Mouse (Mus musculus): ENCODE results near the gene Chpf2. TPM values are rescaled to one million over a fixed set of nuclear protein-coding genes. Genes with fewer than 3 reads are reported as not detected.

Gene Chpf2
- polyA plus RNA-seq, 1 experiment from 2014 or later = 10.5 TPM

DNA sequence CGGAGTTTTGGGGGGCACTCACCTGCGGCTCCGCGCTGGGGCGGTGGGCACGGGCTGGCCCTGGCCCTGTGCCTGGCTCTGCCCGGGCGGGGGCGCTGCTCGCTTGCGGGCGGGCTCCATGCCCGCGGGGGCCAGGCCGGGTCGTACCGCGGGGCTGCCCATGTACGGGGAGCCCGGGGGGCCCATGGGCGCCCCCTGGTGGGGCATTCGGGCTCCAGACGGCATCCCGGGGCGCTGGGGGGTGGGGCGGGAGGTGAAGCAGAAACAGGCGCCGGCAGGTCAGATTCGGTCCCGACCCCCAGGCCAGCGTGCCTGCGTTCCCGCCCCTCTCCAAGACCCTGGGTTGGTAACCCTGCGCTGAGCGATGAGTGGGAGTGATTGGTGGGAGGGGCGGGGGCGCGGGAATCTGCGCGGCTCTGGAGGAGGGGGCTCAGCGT lies 12.0 kb downstream of the Chpf2 start:
- WGBS (ENCODE audit: insufficient replicate concordance) = under 1% methylated on average over 41 of the region's 41 CpGs
- Histone ChIP-seq H3K27me3 (peaks cover 80% of the 10 kb centered on the region), H3K9ac (no peak overlapping the region)

GRCm38 (mm10) chr5:24599137-24599536 lies 12.6 kb downstream of the Chpf2 start:
- Histone ChIP-seq H3K9ac (no peak overlapping the region), H3K27me3 (peaks cover 82% of the 10 kb centered on the region), H3K27ac (replicated peaks) (no peak overlapping the region), H3K9me3 (replicated peaks) (no peaks in the 10 kb centered on the region), H3K4me1 (replicated peaks) (peaks cover 35% of the 10 kb centered on the region), H3K4me2 (peak overlapping the region; percentile 66; the same call in 1 of the 2 replicates), H3K4me3 (replicated peaks) (no peak overlapping the region), H3K36me3 (replicated peaks) (no peaks in the 10 kb centered on the region)
- WGBS (ENCODE audit: insufficient replicate concordance) = 11% methylated on average over 8 of the region's 8 CpGs
- ATAC-seq (ENCODE audit: insufficient read depth) = no peak

More for the DNA sequence above, 12.0 kb downstream of the Chpf2 start:
- Histone ChIP-seq H3K4me3 (replicated peaks) (peak overlapping the region; percentile 41), H3K9me3 (replicated peaks) (no peaks in the 10 kb centered on the region), H3K27ac (replicated peaks) (no peak overlapping the region), H3K4me1 (replicated peaks) (peaks cover 35% of the 10 kb centered on the region), H3K4me2 (peak overlapping the region; percentile 66), H3K36me3 (replicated peaks) (no peaks in the 10 kb centered on the region)
- ATAC-seq (ENCODE audit: insufficient read depth) = no peak

DNA sequence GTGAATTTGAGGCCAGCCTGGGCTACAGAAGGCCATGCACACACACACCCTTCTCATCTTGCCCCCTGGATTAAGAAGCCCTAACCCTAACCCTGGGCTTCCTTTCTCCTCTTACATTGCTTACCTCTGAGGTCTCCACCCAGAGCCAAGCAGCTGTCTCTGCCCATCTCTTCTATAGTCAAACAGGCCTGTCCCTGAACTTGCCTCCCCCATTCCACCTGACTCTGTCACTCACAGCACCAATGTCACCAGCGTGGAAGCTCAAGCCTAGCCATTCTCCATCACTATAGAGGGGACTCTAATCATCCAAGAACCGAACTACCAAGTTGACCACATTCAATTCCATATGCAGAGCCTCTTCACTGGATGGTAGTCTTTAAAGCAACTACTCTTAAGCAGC lies 13.7 kb downstream of the Chpf2 start:
- H3K4me3 ChIP-seq (replicated peaks) = no peak overlapping the region
- H3K4me2 ChIP-seq = no peak overlapping the region
- H3K4me1 ChIP-seq (replicated peaks) = peaks cover 38% of the 10 kb centered on the region

GRCm38 (mm10) chr5:24601071-24601835 lies 14.7 kb downstream of the Chpf2 start:
- Histone ChIP-seq H3K4me1 (replicated peaks) (peaks cover 38% of the 10 kb centered on the region), H3K9ac (no peak overlapping the region), H3K4me2 (peak overlapping the region; percentile 68), H3K4me3 (replicated peaks) (peak overlapping the region; percentile 44), H3K36me3 (replicated peaks) (no peaks in the 10 kb centered on the region), H3K27me3 (peaks cover 95% of the 10 kb centered on the region), H3K9me3 (replicated peaks) (no peaks in the 10 kb centered on the region), H3K27ac (replicated peaks) (no peak overlapping the region)
- ATAC-seq (ENCODE audit: insufficient read depth) = no peak
- 2% methylated on average over 33 of the region's 33 CpGs for WGBS (ENCODE audit: insufficient replicate concordance)

More for the DNA sequence above, 13.7 kb downstream of the Chpf2 start:
- H3K9ac ChIP-seq = no peak overlapping the region
- no peak for ATAC-seq (ENCODE audit: insufficient read depth)
- H3K9me3 ChIP-seq (replicated peaks) = no peaks in the 10 kb centered on the region
- H3K36me3 ChIP-seq (replicated peaks) = no peaks in the 10 kb centered on the region
- peaks cover 93% of the 10 kb centered on the region for H3K27me3 ChIP-seq
- 44% methylated on average over 2 of the region's 2 CpGs for WGBS (ENCODE audit: insufficient replicate concordance)
- H3K27ac ChIP-seq (replicated peaks) = no peak overlapping the region

- Histone ChIP-seq H3K27me3 (peaks cover 96% of the 10 kb centered on the region), H3K4me2 (peak overlapping the region; percentile 68), H3K4me3 (replicated peaks) (peak overlapping the region; percentile 44), H3K9me3 (replicated peaks) (no peaks in the 10 kb centered on the region), H3K27ac (replicated peaks) (peak overlapping the region; percentile 45), H3K9ac (0 out of 2 replicates have a peak overlapping the region, but pooled peaks have one; percentile 15), H3K36me3 (replicated peaks) (no peaks in the 10 kb centered on the region), H3K4me1 (replicated peaks) (peaks cover 30% of the 10 kb centered on the region)
- peak; percentile 20; the same call in 1 of the 2 replicates for ATAC-seq (ENCODE audit: insufficient read depth)
- under 1% methylated on average over 73 of the region's 73 CpGs for WGBS (ENCODE audit: insufficient replicate concordance)
Observed at GRCm38 (mm10) chr5:24601911-24602750, 15.6 kb downstream of the Chpf2 start.

- WGBS (ENCODE audit: insufficient replicate concordance) = 3% methylated on average over 16 of the region's 16 CpGs
- Histone ChIP-seq H3K27ac (replicated peaks) (peak overlapping the region; percentile 45), H3K36me3 (replicated peaks) (no peaks in the 10 kb centered on the region), H3K9ac (no peak overlapping the region), H3K4me3 (replicated peaks) (peak overlapping the region; percentile 44), H3K4me1 (replicated peaks) (peaks cover 29% of the 10 kb centered on the region), H3K9me3 (replicated peaks) (no peaks in the 10 kb centered on the region), H3K27me3 (peaks cover 100% of the 10 kb centered on the region), H3K4me2 (peak overlapping the region; percentile 68)
- peak; percentile 35; the same call in 1 of the 2 replicates for ATAC-seq (ENCODE audit: insufficient read depth)
Observed at GRCm38 (mm10) chr5:24602751-24603343, 16.3 kb downstream of the Chpf2 start.

DNA sequence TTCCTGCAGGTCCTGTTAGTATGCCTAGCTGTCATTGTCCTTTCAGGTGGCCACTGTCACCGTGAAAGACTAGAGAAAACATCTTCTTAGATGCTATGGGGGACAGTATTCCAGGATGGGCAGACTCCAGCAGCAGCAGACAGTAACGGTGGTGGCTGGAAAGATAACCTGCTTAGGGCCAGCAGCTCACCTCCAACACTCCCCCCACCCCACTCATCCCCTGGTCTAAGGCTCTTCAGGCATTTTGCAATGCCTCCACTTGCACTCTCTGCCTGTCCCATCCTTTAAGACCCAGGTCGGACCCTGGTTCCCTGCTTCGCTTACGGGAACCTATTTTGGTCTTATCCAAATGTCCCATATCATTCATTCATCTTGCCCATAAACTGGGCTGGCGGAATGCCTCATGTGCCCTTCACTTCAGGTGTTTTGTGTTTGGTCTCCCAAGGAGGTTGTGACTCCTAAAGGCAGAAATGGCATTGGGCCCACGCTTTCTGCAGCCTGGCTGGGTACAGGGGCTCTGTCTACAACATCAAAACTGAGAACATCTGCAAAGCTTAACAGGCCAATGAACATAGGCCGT lies 17.0 kb downstream of the Chpf2 start:
- 60% methylated on average over 8 of the region's 8 CpGs for WGBS (ENCODE audit: insufficient replicate concordance)
- no peak overlapping the region for H3K27ac ChIP-seq (replicated peaks)
- no peaks in the 10 kb centered on the region for H3K9me3 ChIP-seq (replicated peaks)
- peaks cover 24% of the 10 kb centered on the region for H3K4me1 ChIP-seq (replicated peaks)
- no peak overlapping the region for H3K9ac ChIP-seq
- H3K4me3 ChIP-seq (replicated peaks) = no peak overlapping the region
- no peaks in the 10 kb centered on the region for H3K36me3 ChIP-seq (replicated peaks)
- no peak for ATAC-seq (ENCODE audit: insufficient read depth)
- peaks cover 100% of the 10 kb centered on the region for H3K27me3 ChIP-seq
- peak overlapping the region; percentile 68 for H3K4me2 ChIP-seq

GRCm38 (mm10) chr5:24604080-24604655 lies 17.6 kb downstream of the Chpf2 start:
- Histone ChIP-seq H3K9ac (no peak overlapping the region), H3K27ac (replicated peaks) (no peak overlapping the region), H3K36me3 (replicated peaks) (no peaks in the 10 kb centered on the region), H3K9me3 (replicated peaks) (no peaks in the 10 kb centered on the region), H3K4me3 (replicated peaks) (peak overlapping the region; percentile 49), H3K27me3 (peaks cover 99% of the 10 kb centered on the region), H3K4me1 (replicated peaks) (peaks cover 23% of the 10 kb centered on the region), H3K4me2 (peak overlapping the region; percentile 53)
- ATAC-seq (ENCODE audit: insufficient read depth) = no peak
- 24% methylated on average over 12 of the region's 12 CpGs for WGBS (ENCODE audit: insufficient replicate concordance)

DNA sequence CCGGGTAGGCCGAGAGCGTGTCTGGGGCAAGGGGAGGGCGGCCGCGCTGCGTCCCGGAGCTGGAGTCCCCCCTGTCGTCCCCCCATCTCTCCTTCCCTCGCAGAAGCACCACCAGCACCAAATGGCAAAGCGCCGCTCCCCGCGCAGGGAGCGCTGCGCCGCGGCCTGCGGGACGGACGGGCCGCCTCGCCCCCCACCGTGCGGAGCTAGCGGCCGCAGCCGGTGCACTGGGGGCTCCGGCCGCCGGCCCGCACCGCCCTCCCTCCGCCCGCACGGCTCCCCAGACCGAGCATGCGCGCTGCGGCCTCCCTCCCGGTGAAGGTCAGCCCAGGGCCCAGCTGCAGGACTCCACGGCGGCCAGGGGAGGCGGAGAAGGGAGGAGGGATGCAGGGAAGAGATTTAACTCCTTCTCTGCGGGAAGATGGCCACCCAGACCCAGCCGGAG lies 18.1 kb downstream of the Chpf2 start:
- peak; percentile 59; the same call in 1 of the 2 replicates for ATAC-seq (ENCODE audit: insufficient read depth)
- no peaks in the 10 kb centered on the region for H3K36me3 ChIP-seq (replicated peaks)
- H3K4me3 ChIP-seq (replicated peaks) = peak overlapping the region; percentile 49
- WGBS (ENCODE audit: insufficient replicate concordance) = under 1% methylated on average over 46 of the region's 46 CpGs
- H3K27ac ChIP-seq (replicated peaks) = no peak overlapping the region
- H3K27me3 ChIP-seq = peaks cover 99% of the 10 kb centered on the region
- no peak overlapping the region for H3K9ac ChIP-seq
- H3K9me3 ChIP-seq (replicated peaks) = no peaks in the 10 kb centered on the region
- peak overlapping the region; percentile 53 for H3K4me2 ChIP-seq
- peaks cover 23% of the 10 kb centered on the region for H3K4me1 ChIP-seq (replicated peaks)

- no peak for ATAC-seq (ENCODE audit: insufficient read depth)
- Histone ChIP-seq H3K4me3 (replicated peaks) (no peak overlapping the region), H3K36me3 (replicated peaks) (no peaks in the 10 kb centered on the region), H3K4me2 (peak overlapping the region; percentile 53), H3K27me3 (peaks cover 94% of the 10 kb centered on the region), H3K9ac (no peak overlapping the region), H3K27ac (replicated peaks) (no peak overlapping the region), H3K9me3 (replicated peaks) (no peaks in the 10 kb centered on the region), H3K4me1 (replicated peaks) (peaks cover 23% of the 10 kb centered on the region)
- WGBS (ENCODE audit: insufficient replicate concordance) = 26% methylated on average over 6 of the region's 6 CpGs
Observed at GRCm38 (mm10) chr5:24605321-24605979, 18.9 kb downstream of the Chpf2 start.

All from liver, embryonic 15.5 days (tissue).